Mouse (Mus musculus): ENCODE data around the gene Ssc4d.

Gene Ssc4d

GRCm38 (mm10) chr5:135974365-135974764 lies at the start of gene Ssc4d:
TSS of gene Ssc4d (minus strand) at chr5:135974531.
- no peak for DNase-seq (ENCODE audit: low read depth, low spot score)

GRCm38 (mm10) chr5:136019907-136020306 lies 45.6 kb upstream of the Ssc4d start:
- DNase-seq (ENCODE audit: low read depth, low spot score): no peak

GRCm38 (mm10) chr5:136018726-136019125 lies 44.4 kb upstream of the Ssc4d start:
- no peak for DNase-seq (ENCODE audit: low read depth, low spot score)

- no peak for DNase-seq (ENCODE audit: low read depth, low spot score)
Measured at GRCm38 (mm10) chr5:136017262-136017661, 42.9 kb upstream of the Ssc4d start.

GRCm38 (mm10) chr5:136016014-136016876 lies 41.9 kb upstream of the Ssc4d start:
- no peak for DNase-seq (ENCODE audit: low read depth, low spot score)

GRCm38 (mm10) chr5:136015586-136015985 lies 41.3 kb upstream of the Ssc4d start:
- no peak for DNase-seq (ENCODE audit: low read depth, low spot score)

GRCm38 (mm10) chr5:136014877-136015276 lies 40.5 kb upstream of the Ssc4d start:
- no peak for DNase-seq (ENCODE audit: low read depth, low spot score)

GRCm38 (mm10) chr5:136007745-136008144 lies 33.4 kb upstream of the Ssc4d start:
- DNase-seq (ENCODE audit: low read depth, low spot score): no peak

- DNase-seq (ENCODE audit: low read depth, low spot score): no peak
Measured at GRCm38 (mm10) chr5:136004537-136004936, 30.2 kb upstream of the Ssc4d start.

GRCm38 (mm10) chr5:136002751-136003151 lies 28.4 kb upstream of the Ssc4d start:
- DNase-seq (ENCODE audit: low read depth, low spot score): no peak

- no peak for DNase-seq (ENCODE audit: low read depth, low spot score)
Measured at GRCm38 (mm10) chr5:136002325-136002724, 28.0 kb upstream of the Ssc4d start.

- DNase-seq (ENCODE audit: low read depth, low spot score): no peak
Measured at GRCm38 (mm10) chr5:136001222-136001621, 26.9 kb upstream of the Ssc4d start.

- DNase-seq (ENCODE audit: low read depth, low spot score): no peak
Measured at GRCm38 (mm10) chr5:135996162-135996561, 21.8 kb upstream of the Ssc4d start.

GRCm38 (mm10) chr5:135994725-135995687 lies 20.7 kb upstream of the Ssc4d start, which contains the start of gene Dtx2:
TSS of gene Dtx2 (plus strand) at chr5:135994800.
- peak; percentile 78 for DNase-seq (ENCODE audit: low read depth, low spot score)

- DNase-seq (ENCODE audit: low read depth, low spot score): no peak
Measured at GRCm38 (mm10) chr5:135994335-135994724, 20.0 kb upstream of the Ssc4d start.

- DNase-seq (ENCODE audit: low read depth, low spot score): no peak
Measured at GRCm38 (mm10) chr5:135993381-135993965, 19.1 kb upstream of the Ssc4d start.

GRCm38 (mm10) chr5:135990601-135991000 lies 16.3 kb upstream of the Ssc4d start:
- DNase-seq (ENCODE audit: low read depth, low spot score): no peak

GRCm38 (mm10) chr5:135987248-135987647 lies 12.9 kb upstream of the Ssc4d start:
- no peak for DNase-seq (ENCODE audit: low read depth, low spot score)

- no peak for DNase-seq (ENCODE audit: low read depth, low spot score)
Measured at GRCm38 (mm10) chr5:135984546-135985044, 10.3 kb upstream of the Ssc4d start.

- no peak for DNase-seq (ENCODE audit: low read depth, low spot score)
Measured at GRCm38 (mm10) chr5:135982398-135982797, 8.1 kb upstream of the Ssc4d start.

GRCm38 (mm10) chr5:135979904-135980303 lies 5.6 kb upstream of the Ssc4d start, which contains the start of gene Zp3:
TSS of gene Zp3 (plus strand) at chr5:135980099.
- DNase-seq (ENCODE audit: low read depth, low spot score): no peak

- no peak for DNase-seq (ENCODE audit: low read depth, low spot score)
Measured at GRCm38 (mm10) chr5:135979381-135979780, 5.0 kb upstream of the Ssc4d start.

Data from WW6 (cell line).